In genomic region chr3:157946843-157947358, GRCm38 (mm10) we compare ENCODE assay signal across 8 mouse cellular contexts. TPM values are rescaled to one million over a fixed set of nuclear protein-coding genes. Genes with fewer than 3 reads are reported as not detected.
DNase-seq lines count a peak whose midpoint lies in the region; ATAC-seq and TF ChIP-seq lines count a peak whose summit lies in the region.

TSS of gene Ankrd13c (plus strand) at chr3:157947239.

- intact Hi-C loops in heart, postnatal 10 days (cut with DNase I): loop anchor here (2.0 kb wide), 1 partner anchor 90 kb away; the partner anchor contains the start of genes Lrrc40 and Srsf11

- TF ChIP-seq EP300 in ES-Bruce4 (IDR thresholded peaks at IDR 0.05; ENCODE audit: insufficient read depth, low read depth, low read length): no peak
- TF ChIP-seq EP300 in liver, postnatal 0 days (IDR thresholded peaks at IDR 0.05; ENCODE audit: low read depth): peak; percentile 81

- H3K9me3 ChIP-seq in ES-Bruce4 (replicated peaks; ENCODE audit: control insufficient read depth, insufficient read depth, low read length, poor library complexity, severe bottlenecking): no peaks in the 10 kb centered on the region
- H3K9me3 ChIP-seq in forebrain, embryonic 13.5 days (replicated peaks): no peaks in the 10 kb centered on the region
- H3K9me3 ChIP-seq in liver, postnatal 0 days (ENCODE audit: low read length): no peaks in the 10 kb centered on the region
- H3K9me3 ChIP-seq in neural tube, embryonic 14.5 days (ENCODE audit: control insufficient read depth, low read length): no peaks in the 10 kb centered on the region

- no peak for TF ChIP-seq CTCF in ES-Bruce4 (IDR thresholded peaks at IDR 0.05; ENCODE audit: low read depth, low read length)
- TF ChIP-seq CTCF in liver, postnatal 0 days (IDR thresholded peaks at IDR 0.05; ENCODE audit: low read depth): no peak

- H3K9ac ChIP-seq in ES-Bruce4 (ENCODE audit: low read depth, poor library complexity, severe bottlenecking): peak within 1 kb of the TSS; percentile 95
- peak within 1 kb of the TSS; percentile 98 for H3K9ac ChIP-seq in forebrain, embryonic 13.5 days
- H3K9ac ChIP-seq in liver, postnatal 0 days (replicated peaks): peak within 1 kb of the TSS; percentile 98
- H3K9ac ChIP-seq in neural tube, embryonic 14.5 days (replicated peaks; ENCODE audit: low read depth, low read length): peak within 1 kb of the TSS; percentile 93

- H3K27me3 ChIP-seq in ES-Bruce4 (ENCODE audit: control insufficient read depth, insufficient read depth, low read length, poor library complexity, severe bottlenecking): no peaks in the 10 kb centered on the region
- H3K27me3 ChIP-seq in forebrain, embryonic 13.5 days: no peaks in the 10 kb centered on the region
- no peaks in the 10 kb centered on the region for H3K27me3 ChIP-seq in liver, postnatal 0 days (ENCODE audit: insufficient read depth, low read length)
- no peaks in the 10 kb centered on the region for H3K27me3 ChIP-seq in neural tube, embryonic 14.5 days (ENCODE audit: control insufficient read depth, insufficient read depth, low read length)

- ATAC-seq in cerebellum, adult (ENCODE audit: insufficient number of reproducible peaks, low FRiP score, low TSS enrichment): peak; percentile 97
- ATAC-seq in forebrain, embryonic 13.5 days: peak; percentile 99
- peak; percentile 96 for ATAC-seq in liver, postnatal 0 days
- peak; percentile 99 for ATAC-seq in neural tube, embryonic 14.5 days (ENCODE audit: low read depth)

- peaks cover 6% of the 10 kb centered on the region; the same call in 1 of the 2 replicates for H3K36me3 ChIP-seq in ES-Bruce4 (ENCODE audit: control insufficient read depth, insufficient read depth, low read length, poor library complexity, severe bottlenecking)
- no peaks in the 10 kb centered on the region for H3K36me3 ChIP-seq in forebrain, embryonic 13.5 days (ENCODE audit: poor library complexity, severe bottlenecking)
- H3K36me3 ChIP-seq in liver, postnatal 0 days (replicated peaks; ENCODE audit: insufficient read depth, low read length): 0 out of 2 replicates have a peak, but pooled peaks cover 4% of the 10 kb centered on the region
- no peaks in the 10 kb centered on the region for H3K36me3 ChIP-seq in neural tube, embryonic 14.5 days (ENCODE audit: control insufficient read depth, insufficient read depth, low read length)

- peak; percentile 95 for DNase-seq in heart, postnatal 10 days
- peak; percentile 91 for DNase-seq in large intestine, adult 2 months (ENCODE audit: low read depth, low spot score)
- peak; percentile 92 for DNase-seq in liver, postnatal 0 days
- DNase-seq in testis, postnatal 10 days (ENCODE audit: low spot score): peak; percentile 93

- H3K4me2 ChIP-seq in forebrain, embryonic 13.5 days: peak within 1 kb of the TSS; percentile 95
- H3K4me2 ChIP-seq in liver, postnatal 0 days (ENCODE audit: low read depth, low read length): peak within 1 kb of the TSS; percentile 79
- peak within 1 kb of the TSS; percentile 97 for H3K4me2 ChIP-seq in neural tube, embryonic 14.5 days (ENCODE audit: low read depth, low read length)

- no peak for TF ChIP-seq POLR2A in ES-Bruce4 (IDR thresholded peaks at IDR 0.05; ENCODE audit: insufficient read depth, low read length)

- 0% methylated on average over 40 of the region's 45 CpGs for WGBS in forebrain, embryonic 13.5 days
- WGBS in large intestine, adult 2 months: under 1% methylated on average over 45 of the region's 45 CpGs
- WGBS in liver, postnatal 0 days (ENCODE audit: insufficient replicate concordance): under 1% methylated on average over 42 of the region's 45 CpGs
- WGBS in neural tube, embryonic 14.5 days: under 1% methylated on average over 45 of the region's 45 CpGs

- H3K27ac ChIP-seq in ES-Bruce4 (ENCODE audit: insufficient read depth, low read length): peak within 1 kb of the TSS; percentile 85
- peak within 1 kb of the TSS; percentile 96 for H3K27ac ChIP-seq in forebrain, embryonic 13.5 days
- H3K27ac ChIP-seq in liver, postnatal 0 days (ENCODE audit: low read depth): peak within 1 kb of the TSS; percentile 99
- peak within 1 kb of the TSS; percentile 98 for H3K27ac ChIP-seq in neural tube, embryonic 14.5 days (ENCODE audit: low read depth, low read length)

- no peaks in the 10 kb centered on the region for H3K4me1 ChIP-seq in ES-Bruce4 (ENCODE audit: control insufficient read depth, insufficient read depth, low read length)
- peaks cover 34% of the 10 kb centered on the region for H3K4me1 ChIP-seq in forebrain, embryonic 13.5 days
- peaks cover 15% of the 10 kb centered on the region for H3K4me1 ChIP-seq in liver, postnatal 0 days (ENCODE audit: insufficient read depth)
- peaks cover 8% of the 10 kb centered on the region; the same call in 1 of the 2 replicates for H3K4me1 ChIP-seq in neural tube, embryonic 14.5 days (ENCODE audit: control insufficient read depth, insufficient read depth, low read length)

- peak within 1 kb of the TSS; percentile 94 for H3K4me3 ChIP-seq in ES-Bruce4 (ENCODE audit: low read depth, low read length)
- H3K4me3 ChIP-seq in forebrain, embryonic 13.5 days: peak within 1 kb of the TSS; percentile 98
- H3K4me3 ChIP-seq in liver, postnatal 0 days (ENCODE audit: low read depth, low read length): peak within 1 kb of the TSS; percentile 87
- peak within 1 kb of the TSS; percentile 99 for H3K4me3 ChIP-seq in neural tube, embryonic 14.5 days (ENCODE audit: low read depth, low read length)

RNA-seq across cellular contexts. Expression of gene Ankrd13c, which starts in this region (rescaled TPM):
- polyA plus RNA-seq in ES-Bruce4 (2011; ENCODE audit: insufficient read depth, insufficient read length, low read depth, missing spikeins): 71.7 and 77.1 TPM in 2 replicates
- 21.3 and 22.5 TPM in 2 replicates for polyA plus RNA-seq in forebrain, embryonic 13.5 days (2015; fragmentation: Nextera tagmentation; extraction: Ambion mirVana)
- total RNA-seq in heart, postnatal 10 days (2021): 10 to 100 TPM; 37.4 to 37.8 TPM
- polyA plus RNA-seq in large intestine, adult 2 months (2012; rRNA removed): 8.5 and 15.8 TPM in 2 replicates
- 6.8 and 6.9 TPM in 2 replicates for polyA plus RNA-seq in liver, postnatal 0 days (2015; fragmentation: Nextera tagmentation; extraction: Ambion mirVana)
- 34.7 and 38.5 TPM in 2 replicates for polyA plus RNA-seq in neural tube, embryonic 14.5 days (2014; fragmentation: Nextera tagmentation; extraction: Ambion mirVana)

Comparison
In these comparisons a context has a peak if more than half of its experiments do, and no peak if none do; other contexts are left out.
1. Peak in every context shown above with its lines: DNase-seq, ATAC-seq, H3K4me3 ChIP-seq and H3K27ac ChIP-seq.